Mouse (Mus musculus) ES-E14 (cell line): ENCODE results near the gene Grm4.

Experiments used
- CHD2 ChIP-seq: IDR thresholded peaks from 2 replicates; pipeline ENCODE4 v1.6.1; 2014; ENCODE audit warnings: mild to moderate bottlenecking, low read depth, low read length, inconsistent platforms
- ZC3H11A ChIP-seq: IDR thresholded peaks from 2 replicates; pipeline ENCODE4 v1.6.1; 2012; ENCODE audit warnings: low read depth, mild to moderate bottlenecking, inconsistent platforms, low read length, borderline replicate concordance
- ZNF384 ChIP-seq: IDR thresholded peaks from 2 replicates; pipeline ENCODE4 v1.6.1; 2012; ENCODE audit warnings: low read depth, low read length, inconsistent platforms

GRCm38 (mm10) chr17:27518700-27519595 lies 2.3 kb downstream of the Grm4 start:
- TF ChIP-seq ZC3H11A, result no peak
- no peak for TF ChIP-seq CHD2
- TF ChIP-seq ZNF384, result no peak
